Mouse (Mus musculus): ENCODE data around the gene Pde3a.
"Not testable (repeated sequence)": the region's sequence is repeated elsewhere in the genome, so short reads cannot be mapped to it uniquely, and the experiment has no call there.

Pde3a gene

DNA sequence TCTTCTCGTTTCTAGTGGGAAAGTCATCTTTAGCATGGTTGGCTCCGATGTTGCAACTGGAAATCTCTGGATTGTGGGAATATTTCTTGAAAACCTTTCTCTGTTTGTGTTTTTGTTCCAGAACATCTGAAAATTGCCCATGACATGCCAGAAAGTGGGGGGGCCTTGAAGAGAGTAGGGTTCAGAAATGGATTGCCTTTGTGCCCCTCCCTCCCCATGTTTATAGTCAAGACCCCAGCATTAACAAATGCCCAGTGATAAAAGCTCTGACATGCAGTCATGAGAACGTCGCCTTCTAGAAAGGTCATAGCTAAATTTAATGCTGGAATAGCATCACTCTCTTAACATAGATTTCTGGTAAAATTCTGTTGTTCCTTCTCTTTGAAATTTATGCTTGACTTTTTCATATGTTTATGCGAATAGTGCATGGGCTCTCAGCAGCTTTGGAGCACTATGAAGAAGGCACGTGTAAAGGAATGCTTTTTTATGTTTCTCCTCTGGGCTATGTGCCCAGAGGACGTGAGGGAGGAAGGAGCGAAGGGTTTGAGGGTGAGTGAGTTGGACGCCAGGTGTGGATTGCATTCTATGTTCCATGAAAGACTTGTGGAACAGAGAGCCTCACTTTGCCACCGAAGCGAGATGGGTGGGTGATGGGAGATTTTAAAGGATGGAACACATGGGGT lies 19.0 kb downstream of the Pde3a start:
- no peak for DNase-seq (ENCODE audit: low spot score in 2 of 2)

DNA sequence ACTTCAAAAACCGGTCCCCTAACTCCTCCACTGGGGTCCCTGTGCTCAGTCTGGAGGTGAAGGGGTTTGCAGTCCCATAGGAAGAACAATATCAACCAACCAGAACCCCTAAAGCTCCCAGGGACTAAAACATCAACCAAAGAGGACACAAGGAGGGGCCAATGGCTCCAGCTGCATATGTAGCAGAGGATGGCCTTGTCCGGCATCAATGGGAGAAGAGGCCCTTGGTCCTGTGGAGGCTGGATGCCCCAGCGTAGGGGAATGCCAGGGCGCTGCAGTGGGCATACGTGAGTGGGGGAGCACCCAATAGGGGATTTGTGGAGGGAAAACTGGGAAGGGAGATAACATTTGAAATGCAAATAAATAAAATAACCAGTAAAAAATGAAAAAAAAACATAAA lies 19.8 kb downstream of the Pde3a start:
- no peak for DNase-seq (ENCODE audit: low spot score in 2 of 2)

DNA sequence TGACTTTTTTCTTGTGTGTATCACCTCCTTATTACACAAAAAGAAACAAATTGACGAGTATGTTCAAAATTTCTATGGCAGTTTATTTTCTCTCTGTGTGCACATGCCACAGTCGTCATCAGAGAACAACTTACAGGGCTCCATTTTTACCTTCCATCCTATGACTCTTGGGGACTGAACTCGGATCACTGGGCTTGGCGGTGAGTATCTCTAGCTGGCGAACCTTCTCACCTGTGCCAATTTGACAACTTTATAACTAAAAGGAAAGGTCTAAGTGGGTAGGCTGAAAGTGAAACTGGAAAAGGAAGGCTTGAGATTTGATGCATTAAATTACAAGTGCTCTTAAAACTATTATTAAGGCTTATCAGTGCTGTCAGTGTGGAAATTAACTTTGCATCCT lies 22.1 kb downstream of the Pde3a start:
- DNase-seq (ENCODE audit: low spot score in 2 of 2), result no peak

DNA sequence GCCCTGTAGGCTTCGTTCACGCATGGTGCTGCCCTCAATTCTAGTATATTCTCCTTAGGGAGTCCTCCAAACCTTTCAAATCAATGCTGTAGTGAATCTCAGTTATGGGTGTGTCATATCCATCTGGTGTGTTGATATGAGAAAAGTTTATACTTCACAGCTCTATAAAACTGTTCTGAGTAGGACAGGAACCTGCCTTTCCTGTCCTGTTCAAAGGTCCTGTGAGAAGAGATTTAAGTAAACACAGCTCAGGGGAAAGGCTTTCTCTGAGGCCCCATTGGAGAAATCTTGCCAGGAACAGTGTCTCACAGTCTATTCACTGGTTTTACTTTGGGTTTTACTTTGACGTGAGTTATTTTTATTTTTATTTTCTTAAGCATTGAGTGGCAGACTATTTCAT lies 22.5 kb downstream of the Pde3a start:
- DNase-seq (ENCODE audit: low spot score in 2 of 2), result no peak

DNA sequence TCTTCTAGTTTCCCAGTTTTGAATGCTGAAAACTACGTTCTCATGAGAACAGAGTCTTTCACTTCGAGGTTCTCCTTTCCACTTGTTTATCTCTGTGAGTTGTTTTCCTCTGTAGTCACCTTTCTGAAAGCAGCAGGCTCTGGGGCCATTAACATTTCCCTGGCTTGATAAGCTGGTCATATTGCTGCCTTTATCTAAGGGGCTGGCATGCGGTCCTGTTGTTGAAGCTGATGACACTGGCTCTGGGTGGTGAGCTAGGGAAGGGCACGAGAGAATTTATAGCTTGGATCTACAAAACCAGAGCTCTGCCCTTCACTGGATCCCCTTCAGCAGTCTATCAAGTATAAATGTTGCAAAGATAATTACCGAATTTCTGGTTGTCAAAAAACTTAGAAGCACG lies 24.6 kb downstream of the Pde3a start:
- no peak for DNase-seq (ENCODE audit: low spot score in 2 of 2)

DNA sequence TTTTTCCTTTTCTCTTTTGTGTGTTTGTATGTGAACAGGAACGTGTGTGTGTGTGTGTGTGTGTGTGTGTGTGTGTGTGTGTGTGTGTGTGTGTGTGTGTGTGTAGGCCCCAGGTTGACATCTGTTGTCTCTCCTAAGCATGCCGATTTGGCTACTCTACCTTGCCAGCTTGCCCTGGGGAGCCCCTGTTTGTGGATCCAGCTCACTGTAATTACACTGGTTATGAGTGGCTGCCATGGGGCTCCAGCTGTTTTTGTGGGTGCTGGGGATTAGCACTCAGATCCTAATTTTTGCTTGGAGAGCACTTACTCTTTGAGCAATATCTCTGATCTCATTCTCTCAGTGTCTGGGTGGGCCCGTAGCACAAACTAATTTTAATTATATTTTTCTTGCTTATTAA lies 32.6 kb downstream of the Pde3a start:
- DNase-seq (ENCODE audit: low spot score in 2 of 2), result no peak

DNA sequence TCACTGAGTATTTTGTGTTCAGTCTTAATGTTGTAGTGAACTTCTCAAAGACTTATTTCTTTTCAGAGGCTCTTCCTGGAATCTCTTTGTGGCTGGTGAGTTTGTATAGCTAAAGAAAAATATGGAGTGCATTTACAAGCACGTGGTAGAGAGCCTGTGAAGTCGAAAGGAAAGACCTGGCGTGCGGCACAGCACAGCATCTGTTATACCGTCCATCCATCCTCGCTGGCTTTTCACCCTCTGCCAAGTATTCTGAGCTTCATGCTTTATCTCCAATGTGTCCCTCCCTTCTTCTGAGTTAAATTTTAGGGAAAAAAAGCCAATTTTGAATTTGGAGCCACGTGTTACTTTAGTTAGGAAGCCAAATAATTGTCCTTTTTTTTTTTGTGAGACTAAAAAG lies 33.7 kb downstream of the Pde3a start:
- no peak for DNase-seq (ENCODE audit: low spot score in 2 of 2)

DNA sequence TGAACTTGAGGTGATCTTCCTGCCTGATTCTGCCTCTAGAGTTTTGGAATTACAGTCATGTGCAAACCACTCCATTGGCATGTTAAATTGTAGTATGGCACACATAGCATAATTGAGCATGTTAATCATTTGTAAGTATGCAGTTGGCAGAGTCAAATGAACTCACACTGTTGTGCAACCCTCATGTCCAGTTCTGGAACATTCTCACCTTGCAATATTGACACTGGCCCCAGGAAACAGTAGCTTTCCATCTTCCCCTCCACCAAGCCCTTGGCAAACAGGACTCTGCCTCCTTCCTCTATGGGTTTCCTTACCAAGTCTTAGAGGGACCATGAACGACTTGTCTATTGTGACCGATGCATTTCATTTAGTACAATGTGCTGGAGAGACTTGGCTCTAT lies 42.1 kb downstream of the Pde3a start:
- no peak for DNase-seq (ENCODE audit: low spot score in 2 of 2)

DNA sequence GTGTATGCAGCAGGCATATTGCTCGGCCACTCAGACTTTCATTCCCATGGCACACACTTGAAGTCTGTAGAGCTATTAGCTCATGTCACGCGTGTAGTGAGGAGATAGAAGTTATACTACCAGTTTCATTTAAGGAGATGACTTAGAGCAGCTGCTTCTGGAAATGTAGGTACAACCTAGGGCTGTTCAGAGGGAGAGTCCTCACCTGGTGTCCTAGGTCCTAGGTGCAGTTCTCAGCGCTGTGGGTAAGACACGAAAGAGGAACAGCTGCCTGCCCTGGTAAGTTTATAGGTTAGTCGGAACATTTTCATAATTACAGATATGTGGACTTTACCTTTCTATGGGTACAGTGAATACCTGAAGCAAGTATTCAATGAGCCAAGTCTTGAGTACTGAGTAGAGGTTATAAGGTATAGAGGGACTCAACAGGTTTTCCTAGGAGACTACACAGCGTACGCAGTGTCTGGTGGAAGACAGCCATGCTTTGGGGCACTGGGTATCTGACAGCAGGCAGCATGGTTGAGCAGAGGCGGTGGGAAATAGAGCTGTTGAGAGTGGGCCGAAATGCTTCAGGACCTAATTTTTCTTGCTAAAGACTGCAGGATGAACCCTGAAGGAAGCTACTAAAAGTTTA lies 43.9 kb downstream of the Pde3a start:
- no peak for DNase-seq (ENCODE audit: low spot score in 2 of 2)

DNA sequence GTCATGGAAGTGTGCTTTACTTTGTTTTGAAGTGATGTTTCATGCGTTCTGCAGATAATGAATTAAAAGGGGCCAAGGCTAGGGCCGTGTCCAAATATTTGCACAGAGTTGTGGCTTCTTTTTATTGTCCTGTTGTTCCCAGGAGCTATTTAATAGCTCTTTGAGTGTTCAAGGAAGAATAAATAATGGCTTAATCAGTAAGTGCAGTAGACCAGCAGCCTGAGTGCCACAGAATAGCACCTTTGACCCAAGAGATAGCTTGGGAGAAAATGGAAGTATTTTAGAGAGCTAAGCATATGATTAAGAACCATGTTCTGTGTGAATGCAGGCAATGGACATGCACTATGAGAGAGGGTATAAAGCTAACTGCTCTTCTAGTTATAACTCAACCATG lies 44.4 kb downstream of the Pde3a start:
- DNase-seq (ENCODE audit: low spot score in 2 of 2), result no peak

DNA sequence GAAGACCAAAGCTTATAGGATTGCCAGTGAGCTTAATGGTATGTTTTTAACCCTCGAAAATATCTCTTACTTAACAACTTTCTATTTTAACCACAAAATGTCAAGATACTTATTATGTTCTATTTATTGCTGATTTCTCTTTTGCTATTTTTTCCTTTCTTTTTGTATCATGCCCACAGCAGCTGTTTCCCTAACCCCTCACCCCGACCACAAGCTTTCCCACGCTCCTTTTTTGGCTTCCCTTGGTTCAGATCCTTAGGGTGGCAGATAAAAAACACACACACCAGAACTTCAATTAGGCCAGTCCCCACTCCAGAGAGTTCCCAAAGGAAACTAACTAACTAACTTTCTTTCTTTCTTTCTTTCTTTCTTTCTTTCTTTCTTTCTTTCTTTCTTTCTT lies 46.2 kb downstream of the Pde3a start:
- no peak for DNase-seq (ENCODE audit: low spot score in 2 of 2)

DNA sequence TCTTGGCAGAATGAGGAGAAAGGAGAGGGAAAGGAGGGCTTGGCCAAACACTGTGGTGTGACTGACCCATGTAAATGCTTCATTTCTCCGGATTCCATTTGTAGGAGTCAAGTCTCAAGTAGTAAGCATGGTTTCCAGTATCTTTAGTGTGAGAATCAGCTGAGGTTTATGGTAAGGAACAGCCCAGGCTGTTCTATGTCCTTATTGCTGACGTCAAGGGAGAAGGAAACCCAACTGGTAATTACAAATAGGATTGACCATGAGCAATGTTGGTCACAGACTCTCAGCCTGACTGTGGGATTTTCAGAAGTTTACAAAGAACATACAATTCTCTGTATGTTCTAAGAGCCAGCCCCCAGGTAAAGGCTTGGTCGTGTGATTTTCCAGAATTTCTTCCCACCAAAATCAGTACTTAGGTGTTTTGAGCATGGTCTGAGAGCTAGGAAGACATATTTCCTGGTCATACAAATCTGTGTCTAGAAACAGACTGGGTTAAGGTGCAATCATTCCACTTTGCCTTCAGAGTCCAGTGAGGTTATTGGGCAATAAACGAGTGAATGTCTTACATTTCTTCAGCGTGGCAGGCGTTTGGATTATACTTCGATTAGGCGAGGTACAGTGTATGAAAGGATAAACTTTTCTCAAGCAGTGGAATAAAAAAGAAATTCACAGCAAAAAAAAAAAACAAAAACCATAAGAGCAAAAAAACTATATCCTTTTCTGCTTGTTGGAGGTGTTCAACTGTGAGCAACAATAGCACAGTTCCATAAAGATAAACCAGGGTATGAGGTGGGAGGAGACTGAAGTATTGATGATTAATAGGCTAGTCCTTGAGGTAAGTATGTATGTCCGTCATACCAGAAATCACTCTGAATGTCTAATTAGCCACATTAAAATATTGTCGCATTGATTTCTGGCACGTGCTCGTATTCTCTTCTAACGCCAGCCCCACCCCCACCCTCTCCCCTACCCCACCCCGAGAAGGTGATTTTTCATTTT lies 53.0 kb downstream of the Pde3a start:
- DNase-seq (ENCODE audit: low spot score in 2 of 2), result no peak

DNA sequence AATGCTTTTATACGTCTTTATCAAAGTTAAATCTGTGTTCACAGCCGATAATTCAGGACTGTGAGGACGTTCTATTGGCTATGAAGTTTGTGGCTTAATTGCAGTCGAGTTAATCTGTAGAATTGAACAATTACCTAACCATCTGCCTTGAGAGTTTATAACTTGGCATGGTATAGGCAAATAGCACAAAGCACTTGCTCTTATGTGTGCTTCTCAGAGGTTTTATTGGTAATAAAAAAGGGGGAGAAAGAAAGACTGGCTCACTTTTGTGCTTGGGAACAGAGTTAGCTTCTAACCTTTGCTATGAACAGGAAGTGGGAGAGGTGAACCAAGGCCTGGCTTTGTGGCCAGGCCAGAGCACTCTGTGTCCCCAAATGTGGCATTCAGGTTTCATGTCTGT lies 53.8 kb downstream of the Pde3a start:
- DNase-seq (ENCODE audit: low spot score in 2 of 2), result no peak

DNA sequence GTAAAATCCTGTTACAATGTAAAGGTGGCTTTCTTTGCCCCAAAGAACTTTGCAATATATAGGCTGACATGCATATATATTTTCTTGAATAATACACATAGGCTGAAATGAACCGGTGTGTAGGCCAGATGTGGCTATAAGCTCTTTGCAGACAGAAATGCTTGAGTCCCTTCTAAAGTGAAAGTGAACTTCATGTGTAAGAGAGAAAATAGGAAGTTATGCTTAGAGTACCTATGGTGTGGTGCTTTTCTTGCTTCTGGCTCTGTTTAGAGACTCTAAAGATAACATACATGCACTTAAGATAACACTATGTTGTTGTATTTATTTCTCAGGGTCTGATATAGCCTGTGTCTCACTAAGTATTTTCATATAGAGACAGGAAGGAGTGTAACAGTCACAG lies 58.3 kb downstream of the Pde3a start:
- DNase-seq (ENCODE audit: low spot score in 2 of 2), result no peak

DNA sequence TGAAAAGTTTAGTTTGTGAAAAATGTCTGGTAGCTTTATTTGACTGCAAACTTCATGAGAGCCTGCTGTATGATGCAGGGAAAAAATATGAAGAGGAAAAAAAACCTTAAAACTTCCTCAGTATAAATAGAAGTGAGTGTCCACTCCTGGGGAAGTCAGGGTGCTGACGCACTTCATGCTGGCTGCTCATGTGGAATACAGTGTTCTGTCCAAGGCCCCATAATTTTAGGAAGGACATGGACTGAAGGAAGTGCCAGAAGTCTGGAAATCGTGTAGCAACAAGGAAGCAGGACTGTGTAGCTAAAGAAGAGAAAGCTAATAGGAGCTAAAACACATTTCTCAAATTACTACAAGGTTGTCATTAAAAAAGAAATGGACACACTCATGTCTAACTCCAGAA lies 59.4 kb downstream of the Pde3a start:
- DNase-seq (ENCODE audit: low spot score in 2 of 2), result no peak

DNA sequence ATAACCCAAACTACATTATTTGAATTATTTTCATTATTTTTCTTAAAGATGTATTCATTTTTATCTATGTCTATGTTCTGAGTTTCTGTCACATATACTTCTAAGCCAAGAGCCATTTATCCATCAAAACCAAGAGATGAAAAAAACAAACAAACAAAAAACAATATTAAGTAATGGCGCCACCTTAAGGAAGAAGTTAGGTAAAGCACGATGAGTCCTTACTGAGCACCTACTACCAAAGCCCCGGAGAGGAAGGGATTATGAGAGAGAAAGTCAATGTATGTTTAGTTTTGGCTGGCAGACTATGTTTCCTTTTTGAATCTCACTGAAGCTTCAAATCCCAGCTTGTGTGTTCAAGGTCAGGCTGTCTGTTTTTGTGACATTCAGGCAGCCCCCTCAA lies 60.8 kb downstream of the Pde3a start:
- no peak for DNase-seq (ENCODE audit: low spot score in 2 of 2)

DNA sequence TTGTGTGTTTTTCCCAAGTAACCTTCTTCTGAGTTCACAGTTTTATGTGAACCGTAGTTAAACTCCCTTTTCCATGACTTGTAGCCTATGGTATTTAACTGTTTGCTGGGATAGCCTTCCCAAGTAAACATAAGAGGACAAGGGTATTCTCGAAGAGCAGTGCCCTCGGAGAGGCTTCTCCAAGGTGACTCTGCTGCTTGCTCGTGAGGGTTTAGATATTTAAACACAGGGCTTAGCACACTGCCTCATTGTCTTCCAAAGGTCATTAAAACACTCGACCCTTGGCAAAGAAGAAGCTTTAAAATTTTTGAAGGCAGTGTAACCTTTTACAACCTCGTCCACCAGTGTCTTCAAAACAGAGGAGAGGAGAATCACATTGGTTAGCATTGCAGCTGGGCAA lies 61.3 kb downstream of the Pde3a start:
- no peak for DNase-seq (ENCODE audit: low spot score in 2 of 2)

DNA sequence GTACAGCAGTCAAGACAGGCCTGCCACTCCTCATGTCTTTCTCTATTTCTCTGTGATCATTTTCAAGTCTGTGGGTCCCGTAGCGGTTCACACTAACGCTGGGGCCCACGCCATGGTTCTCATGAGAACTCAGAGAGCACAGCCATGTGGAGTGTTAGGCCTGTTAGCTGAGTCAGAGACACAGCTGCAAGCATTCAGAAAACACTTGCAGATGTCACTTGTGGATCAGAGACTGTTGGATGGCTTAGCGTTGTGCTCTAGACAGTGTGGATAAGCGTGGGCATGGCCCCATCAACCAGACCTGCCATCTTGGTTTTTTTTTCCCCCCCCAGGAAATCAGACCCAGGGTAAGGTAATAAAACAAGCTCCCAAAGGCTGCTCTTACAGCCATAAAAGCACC lies 62.5 kb downstream of the Pde3a start:
- DNase-seq (ENCODE audit: low spot score in 2 of 2), result no peak

DNA sequence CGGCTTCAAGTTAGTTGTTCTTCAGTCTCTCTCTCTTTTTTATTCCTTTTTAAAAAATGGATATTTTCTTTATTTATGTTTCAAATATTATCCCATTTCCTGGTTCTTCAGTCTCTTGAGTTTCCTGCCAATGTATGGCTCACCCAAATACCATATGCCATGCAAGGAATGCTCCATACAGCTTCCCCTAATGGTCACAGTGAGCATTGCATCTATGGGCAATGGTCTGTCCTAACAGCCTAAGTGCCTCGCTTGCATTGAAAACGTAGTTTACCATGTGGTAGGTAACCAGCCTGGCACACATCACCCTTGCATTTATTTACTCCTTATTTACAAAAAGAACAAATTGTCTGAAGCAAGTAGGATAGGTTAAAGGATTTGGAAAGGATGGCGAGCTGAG lies 64.0 kb downstream of the Pde3a start:
- no peak for DNase-seq (ENCODE audit: low spot score in 2 of 2)

DNA sequence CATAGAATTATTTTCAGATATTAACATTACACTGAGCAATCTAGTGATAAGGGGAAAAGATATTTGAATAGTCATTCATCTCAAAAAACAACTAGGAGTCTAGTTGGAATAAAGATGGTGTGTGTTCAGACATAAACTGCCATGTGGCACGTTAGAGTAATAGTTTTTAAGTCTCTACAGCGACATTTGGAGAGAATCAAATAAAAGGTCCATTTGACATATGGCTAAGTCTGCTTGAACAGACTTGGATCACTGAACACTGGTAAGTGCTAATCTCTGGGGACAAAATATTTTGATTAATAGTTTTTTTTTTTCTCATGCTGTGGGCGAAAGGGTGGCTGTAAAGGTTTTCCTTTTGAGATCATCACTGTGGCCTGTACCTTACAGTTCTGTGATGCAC lies 69.4 kb downstream of the Pde3a start:
- no peak for DNase-seq (ENCODE audit: low spot score in 2 of 2)

DNA sequence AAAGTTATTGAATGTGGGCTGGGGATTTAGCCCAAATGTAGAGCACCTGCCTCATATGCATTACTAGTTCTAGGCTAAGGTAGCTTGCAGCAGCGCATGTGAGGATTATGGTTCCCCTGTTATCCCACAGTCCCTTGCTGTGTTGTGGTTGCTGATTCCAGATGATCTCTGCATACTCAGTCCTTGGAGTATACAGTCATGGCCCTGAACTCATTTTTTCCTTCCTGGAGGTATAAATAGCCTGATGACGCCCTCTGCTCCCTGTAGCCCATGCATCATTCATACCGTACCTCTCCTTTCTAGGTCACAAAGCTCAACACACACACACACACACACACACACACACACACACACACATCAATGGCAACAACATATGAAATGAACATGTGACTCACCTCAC lies 72.2 kb downstream of the Pde3a start:
- no peak for DNase-seq (ENCODE audit: low spot score in 2 of 2)

DNA sequence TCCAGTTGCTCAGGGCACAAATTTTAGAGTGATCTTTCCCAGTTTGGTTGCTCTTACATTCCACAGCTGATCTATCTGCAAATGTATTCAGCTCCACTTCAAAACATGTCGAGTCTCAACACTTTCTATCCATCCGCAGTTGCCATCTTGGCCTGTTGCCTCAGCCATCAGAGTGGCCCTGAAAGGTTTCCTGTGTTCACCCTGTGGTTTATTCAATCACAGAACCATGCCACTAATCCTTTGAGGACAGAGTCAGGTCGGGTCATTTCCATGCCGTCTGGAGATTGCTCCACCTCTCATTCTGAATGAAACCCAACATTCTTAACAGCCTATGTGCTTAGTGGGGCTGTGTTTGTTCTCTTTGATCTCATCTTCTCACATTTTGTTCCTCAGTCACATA lies 73.9 kb downstream of the Pde3a start:
- no peak for DNase-seq (ENCODE audit: low spot score in 2 of 2)

DNA sequence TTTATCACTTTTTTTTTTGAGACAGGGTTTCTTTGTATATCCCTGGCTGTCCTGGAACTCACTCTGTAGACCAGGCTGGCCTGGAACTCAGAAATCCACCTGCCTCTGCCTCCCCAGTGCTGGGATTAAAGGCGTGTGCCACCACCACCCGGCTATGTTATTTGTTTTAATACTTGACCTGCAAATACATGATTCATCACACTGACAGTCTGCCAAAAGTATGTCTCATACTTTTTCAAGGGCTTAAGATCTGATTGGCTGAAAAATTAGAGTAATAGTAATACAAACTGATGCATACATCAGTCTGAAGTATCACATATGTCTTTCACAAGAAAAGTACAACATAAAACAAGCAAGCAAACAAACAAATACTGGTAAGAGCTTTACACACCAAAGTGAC lies 78.1 kb downstream of the Pde3a start:
- not testable (repeated sequence) for DNase-seq (ENCODE audit: low spot score in 2 of 2)
